ENCODE assay signal across 9 mouse cellular contexts in the genomic region with DNA sequence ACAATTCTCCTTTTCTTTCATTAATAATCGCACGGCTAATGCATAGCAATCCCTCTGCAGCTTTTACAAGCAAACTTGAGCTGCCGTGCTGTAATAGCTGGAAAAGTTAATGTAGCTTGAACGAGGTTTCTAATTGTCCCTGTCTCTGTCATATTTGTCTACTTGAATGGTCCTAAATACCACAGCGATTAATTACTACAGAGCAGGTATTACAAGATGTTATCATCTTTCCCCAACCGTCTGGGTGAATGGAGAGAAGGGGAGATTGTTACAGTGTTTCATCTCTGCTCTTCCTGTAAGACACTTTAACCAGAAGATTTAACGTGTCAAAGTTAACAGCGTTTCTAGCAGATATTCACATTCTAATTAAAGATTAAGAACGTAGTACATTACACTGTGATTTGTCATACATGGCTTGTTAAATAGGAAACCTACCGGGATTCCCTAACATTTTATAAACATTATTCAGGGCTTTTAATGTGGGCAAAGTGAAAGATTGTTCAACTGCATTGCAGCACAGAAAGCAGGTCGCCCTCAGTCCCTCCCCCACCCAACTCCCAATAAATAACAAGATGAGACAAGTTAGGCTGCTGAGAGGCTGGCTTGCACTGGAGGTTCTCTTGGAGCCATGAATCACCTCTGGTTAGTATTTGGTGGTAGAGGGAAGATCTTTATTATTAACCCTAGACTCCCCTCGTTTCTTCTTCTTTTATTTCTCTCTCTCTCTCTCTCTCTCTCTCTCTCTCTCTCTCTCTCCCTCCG.
DNase-seq lines count a peak whose midpoint lies in the region; ATAC-seq and TF ChIP-seq lines count a peak whose summit lies in the region.
"Had no signal": no experiment of that assay in that cellular context is flagged by ENCODE, and none has a peak within 500 bp of the region (broad histone marks: within the 10 kb centered on the region; RNA-seq: fewer than 3 reads in every experiment).

No protein-coding gene starts in this region.

- no peak for ATAC-seq in lung, embryonic 14.5 days (ENCODE audit: insufficient read depth)
- ATAC-seq in hindbrain, embryonic 13.5 days (ENCODE audit: low FRiP score), result no peak
- peak; percentile 66 for ATAC-seq in neural tube, embryonic 14.5 days (ENCODE audit: low read depth)
- ATAC-seq: lung, postnatal 0 days had no signal

- DNase-seq in adrenal gland, adult 2 months, result peak; percentile 18
- DNase-seq in adrenal gland, postnatal 10 days, result no peak
- no peak for DNase-seq in lung, embryonic 14.5 days
- DNase-seq in lung, adult 2 months, result no peak
- no peak for DNase-seq in thymus, adult 2 months
- no peak for DNase-seq in adrenal gland, postnatal 4 days (ENCODE audit: low spot score in 2 of 2)

- no peaks in the 10 kb centered on the region for H3K36me3 ChIP-seq in lung, embryonic 14.5 days (ENCODE audit: insufficient read depth)
- no peaks in the 10 kb centered on the region for H3K36me3 ChIP-seq in hindbrain, embryonic 13.5 days
- H3K36me3 ChIP-seq in neural tube, embryonic 14.5 days (ENCODE audit: control insufficient read depth, insufficient read depth, low read length), result no peaks in the 10 kb centered on the region
- no peaks in the 10 kb centered on the region for H3K36me3 ChIP-seq in thymus, adult 2 months (ENCODE audit: control insufficient read depth, insufficient read depth, low read length)

- no peak for TF ChIP-seq CTCF in lung, embryonic 14.5 days (IDR thresholded peaks at IDR 0.05; ENCODE audit: low read depth)
- no peak for TF ChIP-seq CTCF in lung, adult 2 months (IDR thresholded peaks at IDR 0.05; ENCODE audit: insufficient read depth, low read length)
- TF ChIP-seq CTCF in thymus, adult 2 months (IDR thresholded peaks at IDR 0.05; ENCODE audit: borderline replicate concordance, control insufficient read depth, extremely low read depth, insufficient read depth, low read length, poor library complexity), result no peak

- no peaks in the 10 kb centered on the region for H3K9me3 ChIP-seq in lung, embryonic 14.5 days (ENCODE audit: low read depth, low read length)
- H3K9me3 ChIP-seq in hindbrain, embryonic 13.5 days, result no peaks in the 10 kb centered on the region
- H3K9me3 ChIP-seq in neural tube, embryonic 14.5 days (ENCODE audit: control insufficient read depth, low read length), result no peaks in the 10 kb centered on the region

- no peak overlapping the region for H3K27ac ChIP-seq in lung, embryonic 14.5 days (ENCODE audit: low read depth)
- peak overlapping the region; percentile 89 for H3K27ac ChIP-seq in hindbrain, embryonic 13.5 days
- peak overlapping the region; percentile 60 for H3K27ac ChIP-seq in neural tube, embryonic 14.5 days (ENCODE audit: low read depth, low read length)
- H3K27ac ChIP-seq in thymus, adult 2 months (ENCODE audit: control insufficient read depth, insufficient read depth, low read length), result no peak overlapping the region

- no peaks in the 10 kb centered on the region for H3K27me3 ChIP-seq in lung, embryonic 14.5 days (ENCODE audit: insufficient read depth, low read length)
- no peaks in the 10 kb centered on the region for H3K27me3 ChIP-seq in hindbrain, embryonic 13.5 days
- no peaks in the 10 kb centered on the region for H3K27me3 ChIP-seq in neural tube, embryonic 14.5 days (ENCODE audit: control insufficient read depth, insufficient read depth, low read length)
- no peaks in the 10 kb centered on the region for H3K27me3 ChIP-seq in thymus, adult 2 months (ENCODE audit: control insufficient read depth, insufficient read depth, low read length)

- no peak for TF ChIP-seq POLR2A in lung, adult 2 months (IDR thresholded peaks at IDR 0.05; ENCODE audit: borderline replicate concordance, extremely low read depth, low read depth, low read length)
- TF ChIP-seq POLR2A in thymus, adult 2 months (IDR thresholded peaks at IDR 0.05; ENCODE audit: control insufficient read depth, extremely low read depth, insufficient read depth, low read length, poor library complexity), result no peak

- H3K4me1 ChIP-seq in lung, embryonic 14.5 days (ENCODE audit: insufficient read depth), result no peaks in the 10 kb centered on the region
- H3K4me1 ChIP-seq in lung, adult 2 months (ENCODE audit: control insufficient read depth, insufficient read depth, low read length), result no peaks in the 10 kb centered on the region
- peaks cover 51% of the 10 kb centered on the region for H3K4me1 ChIP-seq in hindbrain, embryonic 13.5 days (replicated peaks)
- peaks cover 22% of the 10 kb centered on the region for H3K4me1 ChIP-seq in neural tube, embryonic 14.5 days (ENCODE audit: control insufficient read depth, insufficient read depth, low read length)
- H3K4me1 ChIP-seq in thymus, adult 2 months (replicated peaks; ENCODE audit: control insufficient read depth, insufficient read depth, low read length), result no peaks in the 10 kb centered on the region

- WGBS in lung, embryonic 14.5 days, result 37% methylated on average over 12 of the region's 13 CpGs
- 49% methylated on average over 13 of the region's 13 CpGs for WGBS in lung, adult 2 months
- WGBS in hindbrain, embryonic 13.5 days, result 22% methylated on average over 13 of the region's 13 CpGs
- 18% methylated on average over 13 of the region's 13 CpGs for WGBS in neural tube, embryonic 14.5 days
- WGBS in thymus, adult 2 months, result 67% methylated on average over 13 of the region's 13 CpGs

- H3K4me2 ChIP-seq in lung, embryonic 14.5 days, result peak overlapping the region; percentile 2; the same call in 1 of the 2 replicates
- H3K4me2 ChIP-seq in hindbrain, embryonic 13.5 days, result peak overlapping the region; percentile 38
- peak overlapping the region; percentile 1; the same call in 1 of the 2 replicates for H3K4me2 ChIP-seq in neural tube, embryonic 14.5 days (ENCODE audit: low read depth, low read length)

- H3K9ac ChIP-seq in lung, embryonic 14.5 days, result no peak overlapping the region
- peak overlapping the region; percentile 26; the same call in 1 of the 2 replicates for H3K9ac ChIP-seq in hindbrain, embryonic 13.5 days
- H3K9ac ChIP-seq in neural tube, embryonic 14.5 days (replicated peaks; ENCODE audit: low read depth, low read length), result no peak overlapping the region

- H3K4me3 ChIP-seq in lung, embryonic 14.5 days (ENCODE audit: low read depth, low read length), result no peak overlapping the region
- H3K4me3 ChIP-seq in lung, adult 2 months (replicated peaks; ENCODE audit: extremely low read depth, low read depth, low read length), result no peak overlapping the region
- H3K4me3 ChIP-seq in hindbrain, embryonic 13.5 days, result no peak overlapping the region
- no peak overlapping the region for H3K4me3 ChIP-seq in neural tube, embryonic 14.5 days (ENCODE audit: low read depth, low read length)
- H3K4me3 ChIP-seq in thymus, adult 2 months (ENCODE audit: control insufficient read depth, insufficient read depth, low read length), result no peak overlapping the region

Comparison
In these comparisons a context has a peak if more than half of its experiments do, and no peak if none do; other contexts are left out.
1. H3K27ac ChIP-seq: peak in hindbrain, embryonic 13.5 days (single experiment) and neural tube, embryonic 14.5 days (single experiment); none in lung, embryonic 14.5 days (single experiment) and thymus, adult 2 months (single experiment).
2. Peak in every context shown above with its lines, with median percentiles within 50 percentile points of each other: H3K4me2 ChIP-seq.